Mouse (Mus musculus): Measurements from ENCODE around the gene Ube3c.
"Not testable (repeated sequence)": the region's sequence is repeated elsewhere in the genome, so short reads cannot be mapped to it uniquely, and the experiment has no call there.

Ube3c gene

DNA sequence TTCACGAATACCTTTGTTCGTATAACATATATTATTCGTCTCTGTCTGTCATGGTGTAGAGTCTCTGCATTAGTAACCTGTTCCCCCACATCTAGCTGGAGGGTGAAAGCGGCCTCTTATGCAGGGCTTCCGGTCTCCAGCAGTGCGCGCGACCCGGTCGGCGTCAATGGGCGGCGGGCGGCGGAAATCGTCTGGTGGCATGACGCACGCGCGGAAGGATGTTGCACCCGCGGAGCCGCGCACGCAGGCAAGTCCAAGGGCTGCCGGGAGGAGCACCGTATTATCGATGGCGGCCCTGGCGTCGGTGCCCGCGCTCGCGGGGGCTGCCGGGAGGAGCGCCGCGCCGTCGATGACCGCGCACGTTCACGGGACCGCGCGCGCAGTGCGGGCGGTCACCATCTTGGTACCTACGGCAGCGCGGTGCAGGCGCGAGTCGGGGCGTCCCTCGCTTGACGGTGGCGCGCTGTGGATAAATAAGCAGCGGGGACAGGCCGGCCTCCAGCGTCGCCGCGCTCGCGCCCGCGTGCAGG lies at the start of gene Ube3c:
Gene Ube3c, plus strand, starts transcription at position 395 of the 530 bp plus-strand sequence.
- peak; percentile 98 to 99 for DNase-seq (ENCODE audit: low spot score in 2 of 2)

DNA sequence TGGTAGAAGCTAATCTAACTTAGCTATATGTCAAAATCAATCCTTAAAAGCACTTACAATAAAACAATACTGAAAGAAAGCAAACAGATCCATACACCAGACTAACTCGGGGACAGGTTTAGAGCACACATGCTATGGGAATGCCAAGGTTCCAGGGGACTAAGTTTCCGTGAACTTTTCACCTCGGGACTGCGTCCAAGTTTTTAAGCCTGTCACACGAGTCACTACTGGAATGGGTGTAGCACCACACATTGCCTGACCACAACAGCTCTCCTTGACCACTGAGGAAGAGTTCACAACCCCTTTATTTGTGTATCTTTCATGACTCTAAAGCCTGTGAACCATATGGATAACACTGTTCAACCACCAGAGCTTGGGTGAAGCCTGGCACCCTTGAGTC lies 8.9 kb upstream of the Ube3c start:
- DNase-seq (ENCODE audit: low spot score in 2 of 2) = no peak

DNA sequence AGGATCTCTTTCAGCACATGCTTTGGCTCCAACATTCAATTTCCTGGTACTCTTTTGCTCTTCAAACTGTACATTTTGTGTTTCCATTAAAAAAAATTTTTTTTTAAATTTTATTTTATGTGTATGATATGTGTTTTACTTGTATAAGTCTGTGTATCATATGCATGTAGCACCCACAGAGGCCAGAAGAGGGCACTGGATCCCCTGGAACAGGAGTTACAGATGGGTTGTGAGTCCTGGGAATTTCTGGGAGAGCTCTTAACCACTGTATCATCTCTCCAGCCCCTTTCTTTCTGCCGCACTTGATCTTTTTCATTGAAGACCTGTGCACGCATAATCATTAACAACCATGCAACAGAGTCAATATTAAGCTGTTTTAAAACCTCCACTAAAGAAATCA lies 8.4 kb upstream of the Ube3c start:
- DNase-seq (ENCODE audit: low spot score in 2 of 2) = no peak

DNA sequence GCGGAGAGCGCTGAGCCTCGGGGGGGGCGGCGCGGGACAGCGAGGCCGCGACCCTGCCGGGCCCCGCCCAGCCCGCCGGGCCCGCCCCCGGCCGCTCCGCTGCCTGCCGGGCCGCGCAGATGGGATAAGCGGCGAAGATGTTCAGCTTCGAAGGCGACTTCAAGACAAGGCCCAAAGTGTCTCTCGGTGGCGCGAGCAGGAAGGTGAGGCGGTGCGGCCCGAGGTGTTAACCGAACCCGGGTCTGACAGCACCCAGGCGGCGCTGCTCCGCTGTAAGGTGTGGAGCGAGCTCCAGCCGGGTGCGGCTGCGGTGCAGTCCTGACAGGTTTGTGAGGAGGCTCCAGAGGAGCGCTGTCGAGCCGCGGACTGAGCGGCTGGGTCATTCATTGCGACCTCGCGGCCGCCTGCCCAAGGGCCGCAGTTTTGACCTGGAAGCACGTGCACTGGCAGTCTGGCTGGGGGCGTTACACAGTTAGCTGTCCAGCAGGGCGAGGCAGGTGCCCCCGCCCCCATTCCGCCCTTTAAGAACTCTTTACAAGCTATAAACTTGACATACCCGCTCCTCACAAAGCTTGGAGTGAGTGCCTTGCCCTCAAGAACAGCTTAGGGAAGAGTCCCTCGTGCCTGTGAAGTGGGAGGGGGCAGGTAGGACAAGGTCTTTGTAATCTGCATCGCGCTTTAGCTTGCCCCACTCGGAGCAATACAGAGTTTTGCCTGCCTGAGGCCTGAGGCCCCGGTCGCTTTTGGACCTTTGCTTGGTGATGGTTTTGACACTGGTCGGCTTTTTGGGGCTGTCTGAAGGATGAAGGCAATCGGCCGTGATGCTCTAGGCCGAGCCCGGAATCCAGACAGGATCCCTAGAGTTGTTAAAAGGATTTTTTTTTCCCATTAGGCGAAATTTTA lies 587 bp downstream of the Ube3c start:
- no peak for DNase-seq (ENCODE audit: low spot score in 2 of 2)

DNA sequence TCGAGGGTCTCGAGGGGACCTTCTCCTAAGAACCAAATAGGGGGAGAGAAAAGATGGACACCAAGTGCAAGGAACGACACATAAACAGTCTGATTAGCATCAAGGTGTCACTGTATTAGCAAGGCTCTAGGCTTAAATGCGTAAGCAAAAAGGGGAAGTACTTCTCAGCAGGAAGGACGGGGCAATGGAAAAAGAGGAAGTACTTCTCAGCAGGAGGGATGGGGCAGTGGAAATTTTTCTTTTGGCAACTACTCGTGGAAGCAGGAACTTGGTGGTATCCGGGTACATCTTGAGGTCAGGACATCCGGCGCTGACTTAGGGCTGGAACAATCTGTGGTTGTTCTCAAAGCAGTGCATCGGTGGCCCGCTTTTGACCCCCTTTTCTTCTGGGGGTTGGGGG lies 5.2 kb downstream of the Ube3c start:
- DNase-seq (ENCODE audit: low spot score in 2 of 2) = peak in 1 of 2 experiments; percentile 8

DNA sequence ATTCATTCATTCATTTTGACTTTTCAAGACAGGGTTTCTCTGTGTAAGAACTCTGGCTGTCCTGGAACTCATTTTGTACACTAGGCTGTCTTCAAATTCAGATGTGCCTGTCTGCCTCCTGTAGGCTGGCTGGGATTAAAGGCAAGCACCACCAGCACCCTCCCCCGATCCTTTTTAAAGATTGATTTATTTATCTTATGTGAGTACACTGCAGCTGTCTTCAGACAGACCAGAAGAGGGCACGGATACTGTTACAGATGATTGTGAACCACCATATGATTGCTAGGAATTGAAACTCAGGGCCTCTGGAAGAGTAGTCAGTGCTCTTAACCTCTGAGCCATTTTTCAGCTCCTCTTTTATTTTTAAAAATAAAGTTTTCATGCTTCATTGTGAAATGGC lies 6.0 kb downstream of the Ube3c start:
- DNase-seq (ENCODE audit: low spot score in 2 of 2) = no peak

DNA sequence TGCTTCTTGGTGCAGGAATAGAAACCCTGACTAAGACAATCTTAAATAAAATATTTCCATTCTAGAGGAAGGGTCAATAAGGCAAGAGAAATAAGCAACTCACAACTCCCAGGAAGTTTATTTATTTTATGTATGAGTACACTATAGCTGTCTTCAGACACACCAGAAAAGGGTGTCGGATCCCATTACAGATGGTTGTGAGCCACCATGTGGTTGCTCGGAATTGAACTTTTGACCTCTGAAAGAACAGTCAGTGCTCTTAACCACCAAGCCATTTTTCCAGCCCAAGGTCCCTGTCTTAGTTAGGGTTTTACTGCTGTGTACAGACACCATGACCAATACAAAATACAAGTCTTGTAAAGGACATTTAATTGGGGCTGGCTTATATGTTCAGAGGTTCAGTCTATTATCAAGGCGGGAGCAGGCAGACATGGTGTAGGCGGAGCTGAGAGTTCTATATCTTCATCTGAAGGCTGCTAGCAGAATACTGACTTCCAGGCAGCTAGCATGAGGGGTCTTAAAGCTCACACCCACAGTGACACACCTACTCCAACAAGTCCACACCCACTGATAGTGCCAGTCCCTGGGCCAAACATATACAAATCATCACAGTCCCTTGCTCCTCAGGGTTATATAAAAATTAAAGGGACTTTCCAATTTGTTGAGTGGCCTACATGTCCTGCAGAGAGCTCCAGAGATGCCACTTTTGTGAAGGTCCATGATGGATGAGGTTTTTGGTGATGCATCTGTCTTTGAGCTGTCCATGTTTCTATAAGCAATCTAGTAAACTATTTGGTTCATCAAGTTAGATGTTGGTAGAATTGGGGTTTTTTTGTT lies 9.0 kb downstream of the Ube3c start:
- DNase-seq (ENCODE audit: low spot score in 2 of 2) = peak; percentile 13 to 25

DNA sequence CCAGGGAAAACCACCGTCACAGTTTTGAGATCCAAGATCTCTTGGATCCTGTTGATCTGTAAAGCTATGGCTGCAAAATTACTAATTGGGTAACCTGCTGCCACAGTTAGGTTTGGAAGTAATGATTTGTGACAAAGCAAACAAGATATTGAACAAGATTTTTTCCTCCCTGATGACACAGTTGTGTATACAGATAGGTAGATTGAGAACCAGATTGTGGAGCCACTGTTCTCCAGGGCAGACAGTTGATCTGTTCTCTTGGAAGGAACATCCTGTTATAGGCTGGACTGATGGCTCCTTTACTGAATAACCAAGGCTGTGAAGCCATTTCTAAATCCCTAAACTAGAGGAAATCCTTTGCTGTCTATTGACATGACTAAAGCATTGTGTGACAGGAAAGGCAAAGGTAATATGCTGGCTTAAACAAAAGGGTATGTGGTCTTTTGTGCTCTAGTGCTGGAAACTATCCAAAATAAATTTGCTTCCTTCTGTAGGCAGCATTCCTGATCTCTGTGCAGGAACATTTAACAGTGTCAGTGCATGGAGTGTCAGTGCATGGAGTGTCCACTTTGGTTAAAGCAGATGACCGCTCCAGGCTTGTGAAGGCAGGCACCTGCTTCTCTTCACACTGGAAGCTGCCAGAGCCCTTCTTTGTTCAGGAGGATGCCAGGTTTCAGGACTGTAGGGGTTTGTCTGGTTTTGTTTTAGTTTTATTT lies 15.0 kb downstream of the Ube3c start:
- no peak for DNase-seq (ENCODE audit: low spot score in 2 of 2)

DNA sequence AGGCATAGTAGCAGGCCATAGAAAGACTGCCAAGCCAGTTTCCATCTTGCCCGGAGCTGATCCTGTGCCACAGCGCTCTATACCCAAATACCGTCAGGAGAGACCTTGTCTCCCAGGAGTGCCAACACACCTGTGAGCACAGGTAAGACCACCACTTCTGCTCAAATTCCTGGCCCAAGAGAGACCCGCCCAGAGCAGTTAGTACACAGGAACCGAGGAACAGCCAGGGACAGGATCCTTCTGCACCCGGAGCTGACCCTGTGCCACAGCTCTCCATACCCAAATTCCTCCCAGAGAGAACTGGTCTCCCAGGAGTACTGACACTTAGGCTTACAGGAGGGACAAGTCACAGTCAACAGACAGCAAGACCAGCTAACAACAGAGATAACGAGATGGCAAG lies 23.1 kb downstream of the Ube3c start:
- not testable (repeated sequence) for DNase-seq (ENCODE audit: low spot score in 2 of 2)

DNA sequence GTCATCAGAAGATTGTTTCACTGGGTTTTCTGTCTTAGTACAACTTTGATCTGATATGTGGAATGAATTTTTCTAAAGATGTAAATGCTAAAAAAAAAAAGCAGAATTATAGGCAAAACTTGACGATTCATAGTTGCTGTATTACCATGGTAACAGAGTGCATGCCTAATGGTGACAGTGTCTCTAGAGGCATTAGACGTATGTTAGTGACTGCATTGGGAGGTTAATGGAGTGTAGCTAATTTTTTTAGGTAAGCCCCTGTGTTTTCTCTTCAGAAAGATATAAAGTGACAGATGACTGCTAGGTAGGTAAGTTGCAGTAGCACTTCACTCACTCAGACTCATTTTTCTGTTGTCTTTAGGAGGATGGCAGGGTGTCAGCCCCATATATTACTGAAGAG lies 37.5 kb downstream of the Ube3c start:
- no peak for DNase-seq (ENCODE audit: low spot score in 2 of 2)

DNA sequence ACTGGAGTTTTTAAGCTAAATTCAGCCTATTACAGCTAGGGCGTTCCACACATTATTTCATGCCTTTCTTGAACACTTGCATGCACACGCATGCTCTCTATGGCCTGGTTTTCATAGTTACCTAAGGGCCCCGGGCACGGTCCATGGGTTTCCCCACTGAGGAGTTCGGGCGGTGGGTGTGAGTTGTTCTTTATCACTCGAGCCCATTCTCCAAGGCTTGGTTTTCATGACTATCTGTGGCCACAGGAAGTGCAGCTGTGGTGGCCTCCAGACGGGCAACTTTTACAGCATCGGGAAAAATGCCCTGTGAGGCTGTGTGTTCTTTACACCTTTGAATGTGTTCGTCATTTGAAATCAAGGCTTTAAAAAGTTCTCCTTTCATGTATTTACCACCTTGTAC lies 56.6 kb downstream of the Ube3c start:
- peak; percentile 5 to 31 for DNase-seq (ENCODE audit: low spot score in 2 of 2)

DNA sequence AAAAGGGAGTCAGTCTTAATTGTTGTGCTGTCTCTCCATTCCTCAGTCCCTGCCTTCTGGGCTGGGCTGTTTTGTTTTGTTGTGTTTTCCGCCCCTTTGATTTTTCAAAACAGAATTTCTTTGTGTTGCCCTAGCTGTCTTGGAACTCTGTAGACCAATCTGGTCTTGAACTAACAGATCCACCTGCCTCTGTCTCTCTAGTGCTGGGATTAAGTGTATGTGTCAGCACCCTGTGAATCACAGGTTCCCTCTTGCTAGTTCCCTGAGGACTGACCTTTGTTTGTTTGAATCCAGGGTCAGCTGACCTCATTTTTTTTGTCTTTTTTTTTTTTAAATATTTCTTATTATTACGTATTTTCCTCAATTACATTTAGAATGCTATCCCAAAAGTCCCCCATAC lies 60.9 kb downstream of the Ube3c start:
- DNase-seq (ENCODE audit: low spot score in 2 of 2) = no peak

DNA sequence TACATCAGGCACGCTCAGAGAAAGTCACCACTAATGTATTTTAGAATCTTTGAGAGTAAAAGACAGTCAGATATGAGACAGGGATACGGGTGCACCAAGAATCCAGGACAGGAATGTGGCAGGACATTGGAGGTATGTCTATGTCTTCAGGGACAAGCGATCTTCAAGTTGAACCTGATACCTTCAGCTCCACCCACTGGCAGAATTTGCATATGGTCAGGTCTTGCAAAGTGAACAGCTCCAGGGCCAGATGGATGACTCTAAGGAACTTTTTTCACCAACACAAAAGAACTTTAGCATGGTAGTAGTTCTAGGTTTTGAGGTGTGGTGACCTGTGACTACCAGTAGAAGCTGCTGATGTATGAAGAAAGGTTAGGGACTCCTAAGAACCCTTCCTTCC lies 62.7 kb downstream of the Ube3c start:
- no peak for DNase-seq (ENCODE audit: low spot score in 2 of 2)

DNA sequence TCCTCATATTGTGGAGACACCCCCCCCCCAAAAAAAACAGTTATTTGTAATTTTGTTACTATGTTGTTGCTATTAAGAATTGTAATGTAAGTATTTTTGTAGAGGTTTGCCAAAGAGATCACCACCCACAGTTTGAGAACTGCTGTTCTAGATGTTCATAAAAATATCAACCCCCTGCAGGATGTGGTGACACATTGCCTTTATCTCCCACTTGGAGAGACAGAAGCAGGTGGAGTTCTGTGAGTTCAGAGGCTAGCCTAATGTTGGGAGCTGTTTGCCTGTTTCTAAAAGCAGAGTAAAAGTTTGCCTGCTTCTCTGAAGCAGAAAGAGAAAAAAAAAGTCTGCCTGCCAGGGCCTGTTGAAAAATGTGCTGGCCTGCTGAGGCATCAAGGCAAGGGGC lies 67.3 kb downstream of the Ube3c start:
- peak; percentile 10 to 40 for DNase-seq (ENCODE audit: low spot score in 2 of 2)

DNA sequence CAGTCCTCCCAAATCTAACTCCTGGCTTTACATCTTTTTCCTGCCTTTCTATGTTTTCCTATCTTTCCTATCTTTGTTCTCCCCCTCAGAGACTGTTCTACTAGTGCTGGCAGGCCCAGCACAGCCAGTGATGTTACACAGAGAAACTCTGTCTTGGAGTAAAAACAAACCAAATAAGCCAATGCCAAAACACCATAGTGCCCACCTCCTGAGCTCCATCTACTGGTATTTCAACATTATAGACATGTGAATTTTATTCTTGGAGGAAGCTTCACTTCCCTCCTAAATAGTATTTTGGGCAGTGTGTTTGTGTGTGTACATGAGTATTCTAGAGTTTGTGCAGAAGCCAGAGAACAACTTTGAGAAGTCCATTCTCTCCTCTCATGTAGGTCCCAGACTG lies 67.8 kb downstream of the Ube3c start:
- no peak for DNase-seq (ENCODE audit: low spot score in 2 of 2)

DNA sequence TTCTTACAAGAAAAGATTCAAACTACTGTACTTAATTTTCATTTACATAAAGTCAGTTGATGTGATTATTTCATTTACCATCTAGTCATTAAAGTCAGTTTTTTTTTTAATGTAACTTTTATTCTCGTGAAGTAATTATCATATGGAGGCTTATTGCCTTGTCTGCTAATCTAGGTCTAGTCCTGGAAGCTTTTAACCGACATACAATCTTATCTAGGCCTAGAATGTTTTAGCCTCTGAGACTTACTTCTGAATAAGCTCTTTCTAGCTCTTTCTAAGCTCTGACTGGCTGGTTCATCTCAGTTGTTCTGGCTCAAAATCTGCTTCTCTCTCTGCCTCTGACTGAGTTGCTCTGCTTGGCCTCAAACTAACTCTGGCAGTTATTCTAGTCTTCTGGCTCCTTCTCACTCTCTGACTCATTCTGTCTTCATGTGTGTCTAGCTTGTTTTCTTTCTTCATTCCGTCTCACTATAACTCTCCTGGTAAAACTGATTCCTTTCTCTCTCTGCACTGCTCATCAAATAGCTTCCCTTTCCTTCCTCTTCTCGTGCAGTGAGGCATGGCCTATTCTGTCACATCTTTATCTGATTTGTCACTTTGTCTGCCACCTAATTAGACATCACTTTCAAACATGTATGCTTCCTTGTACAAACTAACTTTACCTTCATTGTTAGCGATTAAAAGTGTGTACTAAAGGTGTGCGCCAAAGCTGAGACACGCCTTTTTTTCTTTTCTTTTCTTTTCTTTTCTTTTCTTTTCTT lies 72.3 kb downstream of the Ube3c start:
- no peak for DNase-seq (ENCODE audit: low spot score in 2 of 2)

DNA sequence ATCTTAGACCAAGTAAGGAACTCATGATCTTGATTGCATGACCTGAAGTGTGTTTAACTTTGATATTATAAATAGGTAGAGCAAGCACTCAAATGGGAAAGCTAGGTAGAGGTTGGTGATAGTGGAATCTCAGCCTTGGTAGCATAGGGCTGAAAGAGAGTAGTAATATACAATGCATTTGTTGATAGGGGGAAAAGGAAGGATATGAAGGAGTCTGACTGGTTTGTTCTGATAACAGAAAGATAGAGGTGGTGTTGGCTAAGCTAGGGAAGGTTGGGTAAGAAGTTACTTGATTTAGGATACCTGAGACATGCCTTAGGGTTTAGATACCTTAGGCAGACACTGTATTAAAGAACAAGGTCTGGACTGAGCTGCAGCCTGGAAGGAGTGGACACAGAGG lies 82.7 kb downstream of the Ube3c start:
- no peak for DNase-seq (ENCODE audit: low spot score in 2 of 2)

DNA sequence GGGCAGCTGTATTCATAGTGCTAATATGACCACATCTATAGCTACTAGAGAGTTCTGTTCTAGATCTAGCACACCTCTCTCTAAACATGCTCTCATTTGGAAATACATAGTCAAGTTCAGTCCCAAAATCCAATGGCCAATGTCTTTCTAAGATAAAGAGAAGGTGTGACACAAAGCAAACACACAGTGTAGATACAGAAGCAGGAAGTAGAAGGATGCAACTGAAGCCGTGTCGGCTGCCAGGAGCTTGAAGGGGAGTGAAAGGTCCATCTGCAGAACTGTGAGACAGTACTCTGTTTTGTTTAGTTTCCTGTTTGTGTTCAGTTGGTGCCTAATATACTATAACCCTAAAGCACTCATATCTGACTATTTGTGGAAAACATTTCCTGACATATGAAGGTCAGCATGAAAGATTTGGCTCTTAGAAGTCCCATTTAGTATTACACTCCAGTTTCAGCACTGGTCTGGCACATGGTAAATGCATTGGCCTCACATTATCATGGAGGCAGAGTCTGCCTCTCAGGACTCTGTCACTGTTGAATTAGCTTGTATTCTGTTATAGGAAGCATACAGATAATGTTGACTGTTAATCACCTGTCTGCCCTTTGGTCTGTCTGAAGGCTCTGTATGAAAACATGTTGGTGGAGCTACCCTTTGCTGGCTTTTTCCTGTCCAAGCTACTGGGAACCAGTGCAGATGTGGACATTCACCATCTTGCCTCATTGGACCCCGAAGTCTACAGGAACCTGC lies 88.7 kb downstream of the Ube3c start:
- no peak for DNase-seq (ENCODE audit: low spot score in 2 of 2)

DNA sequence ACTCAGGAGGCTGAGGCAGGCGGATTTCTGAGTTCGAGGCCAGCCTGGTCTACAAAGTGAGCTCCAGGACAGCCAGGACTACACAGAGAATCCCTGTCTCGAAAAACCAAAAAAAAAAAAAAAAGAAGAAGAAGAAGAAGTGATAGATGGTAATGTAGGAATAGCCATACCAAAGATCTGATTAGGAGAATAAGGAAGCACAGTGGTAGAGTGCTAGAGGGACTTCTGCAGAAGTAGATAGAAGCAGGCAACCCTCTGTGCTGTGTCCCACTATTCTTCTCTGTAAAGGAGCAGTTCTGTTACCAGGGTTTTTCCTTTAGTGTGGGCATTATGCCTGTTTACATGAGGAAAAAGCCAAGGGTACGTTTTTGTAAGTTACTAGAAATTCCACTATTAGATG lies 92.2 kb downstream of the Ube3c start:
- not testable (repeated sequence) for DNase-seq (ENCODE audit: low spot score in 2 of 2)

DNA sequence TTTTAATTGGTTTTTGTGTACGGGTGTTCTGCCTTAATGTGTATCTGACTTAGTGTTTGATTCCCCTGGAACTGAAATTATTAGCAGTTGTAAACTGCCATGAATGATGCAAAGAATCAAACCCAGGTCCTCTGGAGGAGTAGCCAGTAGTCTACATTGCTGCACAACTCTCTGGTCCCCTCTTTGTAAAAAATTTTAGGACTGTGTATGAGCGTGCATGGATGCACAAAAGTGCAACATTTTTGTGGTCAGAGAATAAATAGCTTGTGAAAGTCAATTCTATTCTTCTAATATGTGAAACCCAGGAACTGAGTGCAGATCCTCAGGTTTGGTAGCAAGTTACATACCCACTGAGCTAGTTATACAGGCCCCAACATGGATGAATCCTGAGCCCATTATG lies 96.3 kb downstream of the Ube3c start:
- no peak for DNase-seq (ENCODE audit: low spot score in 2 of 2)
